Mouse (Mus musculus) midbrain, embryonic 12.5 days (tissue): ENCODE results near the gene Gabbr2. TPM values are rescaled to one million over a fixed set of nuclear protein-coding genes. Genes with fewer than 3 reads are reported as not detected.

ENCODE experiments used
- ATAC-seq: fragments of 200-750 bp; cut with Nextera tagmentation; 2 replicates; pipeline ENCODE4 v1.8.0; 2017; ENCODE audit warnings: low read depth, moderate TSS enrichment, moderate library complexity; ENCODE audit not compliant: low FRiP score
- H3K27ac ChIP-seq: fragments of 300-500 bp; sonication (generic); replicated peaks from 2 replicates; pipeline ENCODE4 v1.5.1; 2016; ENCODE audit warnings: mild to moderate bottlenecking
- H3K27me3 ChIP-seq: fragments of 300-500 bp; sonication (generic); 2 replicates; pipeline ENCODE4 v1.6.1; 2016; ENCODE audit warnings: mild to moderate bottlenecking
- H3K36me3 ChIP-seq: fragments of 300-500 bp; sonication (generic); 2 replicates; pipeline ENCODE4 v1.6.1; 2016
- H3K4me1 ChIP-seq: fragments of 300-500 bp; sonication (generic); 2 replicates; pipeline ENCODE4 v1.6.1; 2016
- H3K4me2 ChIP-seq: fragments of 300-500 bp; sonication (generic); replicated peaks from 2 replicates; pipeline ENCODE4 v1.6.1; 2016; ENCODE audit warnings: mild to moderate bottlenecking, moderate library complexity
- H3K4me3 ChIP-seq: fragments of 300-500 bp; sonication (generic); 2 replicates; pipeline ENCODE4 v1.5.1; 2016; ENCODE audit warnings: mild to moderate bottlenecking
- H3K9ac ChIP-seq: fragments of 300-500 bp; sonication (generic); replicated peaks from 2 replicates; pipeline ENCODE4 v1.6.1; 2016; ENCODE audit warnings: mild to moderate bottlenecking, moderate library complexity
- H3K9me3 ChIP-seq: fragments of 300-500 bp; sonication (generic); 2 replicates; pipeline ENCODE4 v1.6.1; 2016; ENCODE audit warnings: mild to moderate bottlenecking
- WGBS: fragments of 180-500 bp; shearing (Covaris S2); methylation state at CpG from one replicate; pipeline ENCODE4 v1.1.7; 2016; 5-methylcytosine and 5-hydroxymethylcytosine counted together
- polyA plus RNA-seq: library from polyadenylated mRNA; unstranded; fragments of >200 nt; fragmentation: Nextera tagmentation; extraction: Ambion mirVana; gene quantifications from 2 replicates; pipeline ENCODE4 v1.2.1, GENCODE M21; 2016

Gene Gabbr2
- polyA plus RNA-seq, 1 experiment from 2014 or later = 0.69 TPM

- no peaks in the 10 kb centered on the region for H3K27me3 ChIP-seq
- H3K9ac ChIP-seq = no peak overlapping the region
- no peak for ATAC-seq
- no peak overlapping the region for H3K4me3 ChIP-seq
- no peaks in the 10 kb centered on the region for H3K36me3 ChIP-seq
- no peak overlapping the region for H3K27ac ChIP-seq
- no peak overlapping the region for H3K4me2 ChIP-seq
- H3K4me1 ChIP-seq = no peaks in the 10 kb centered on the region
- H3K9me3 ChIP-seq = no peaks in the 10 kb centered on the region
- WGBS = 74% methylated on average over 4 of the region's 4 CpGs
Measured at GRCm38 (mm10) chr4:46956966-46957365, 34.7 kb downstream of the Gabbr2 start.

- H3K27me3 ChIP-seq = no peaks in the 10 kb centered on the region
- H3K4me3 ChIP-seq = no peak overlapping the region
- no peak overlapping the region for H3K9ac ChIP-seq
- ATAC-seq = no peak
- no peak overlapping the region for H3K27ac ChIP-seq
- H3K36me3 ChIP-seq = no peaks in the 10 kb centered on the region
- no peaks in the 10 kb centered on the region for H3K4me1 ChIP-seq
- WGBS = 95% methylated on average over 7 of the region's 7 CpGs
- no peaks in the 10 kb centered on the region for H3K9me3 ChIP-seq
- H3K4me2 ChIP-seq = no peak overlapping the region
Measured at GRCm38 (mm10) chr4:46953021-46953420, 38.7 kb downstream of the Gabbr2 start.

GRCm38 (mm10) chr4:46952562-46952961 is 39.1 kb downstream of the Gabbr2 start:
- H3K9me3 ChIP-seq = no peaks in the 10 kb centered on the region
- no peak overlapping the region for H3K9ac ChIP-seq
- no peak overlapping the region for H3K27ac ChIP-seq
- WGBS = 88% methylated on average over 4 of the region's 4 CpGs
- no peaks in the 10 kb centered on the region for H3K36me3 ChIP-seq
- no peaks in the 10 kb centered on the region for H3K27me3 ChIP-seq
- H3K4me2 ChIP-seq = no peak overlapping the region
- no peaks in the 10 kb centered on the region for H3K4me1 ChIP-seq
- no peak overlapping the region for H3K4me3 ChIP-seq
- ATAC-seq = no peak

- no peak for ATAC-seq
- WGBS = 78% methylated on average over 3 of the region's 3 CpGs
- Histone ChIP-seq H3K4me2 (no peak overlapping the region), H3K9ac (no peak overlapping the region), H3K4me1 (peaks cover 7% of the 10 kb centered on the region; the same call in 1 of the 2 replicates), H3K4me3 (no peak overlapping the region), H3K27ac (no peak overlapping the region), H3K9me3 (no peaks in the 10 kb centered on the region), H3K27me3 (no peaks in the 10 kb centered on the region; the same call in 1 of the 2 replicates), H3K36me3 (no peaks in the 10 kb centered on the region)
Measured at GRCm38 (mm10) chr4:46934291-46934690, 57.4 kb downstream of the Gabbr2 start.

- Histone ChIP-seq H3K36me3 (no peaks in the 10 kb centered on the region), H3K4me2 (no peak overlapping the region), H3K27ac (no peak overlapping the region), H3K4me3 (no peak overlapping the region), H3K4me1 (peaks cover 7% of the 10 kb centered on the region; the same call in 1 of the 2 replicates), H3K27me3 (no peaks in the 10 kb centered on the region; the same call in 1 of the 2 replicates), H3K9ac (no peak overlapping the region), H3K9me3 (no peaks in the 10 kb centered on the region)
- no peak for ATAC-seq
- WGBS = 83% methylated on average over 2 of the region's 2 CpGs
Measured at GRCm38 (mm10) chr4:46933590-46933989, 58.1 kb downstream of the Gabbr2 start.

- Histone ChIP-seq H3K27ac (no peak overlapping the region), H3K4me1 (peaks cover 7% of the 10 kb centered on the region; the same call in 1 of the 2 replicates), H3K4me3 (no peak overlapping the region), H3K9me3 (no peaks in the 10 kb centered on the region), H3K4me2 (no peak overlapping the region), H3K36me3 (no peaks in the 10 kb centered on the region), H3K27me3 (no peaks in the 10 kb centered on the region; the same call in 1 of the 2 replicates), H3K9ac (no peak overlapping the region)
- 45% methylated on average over 9 of the region's 9 CpGs for WGBS
- no peak; the same call in 1 of the 2 replicates for ATAC-seq
Measured at GRCm38 (mm10) chr4:46931706-46932397, 59.8 kb downstream of the Gabbr2 start.

- H3K9ac ChIP-seq = no peak overlapping the region
- H3K4me2 ChIP-seq = no peak overlapping the region
- 57% methylated on average over 3 of the region's 3 CpGs for WGBS
- ATAC-seq = no peak
- no peaks in the 10 kb centered on the region for H3K36me3 ChIP-seq
- H3K4me3 ChIP-seq = no peak overlapping the region
- no peak overlapping the region for H3K27ac ChIP-seq
- H3K9me3 ChIP-seq = no peaks in the 10 kb centered on the region
- H3K4me1 ChIP-seq = peaks cover 9% of the 10 kb centered on the region; the same call in 1 of the 2 replicates
- H3K27me3 ChIP-seq = no peaks in the 10 kb centered on the region; the same call in 1 of the 2 replicates
Measured at GRCm38 (mm10) chr4:46928112-46928511, 63.6 kb downstream of the Gabbr2 start.

GRCm38 (mm10) chr4:46919144-46919543 is 72.5 kb downstream of the Gabbr2 start:
- Histone ChIP-seq H3K4me2 (no peak overlapping the region), H3K9ac (no peak overlapping the region), H3K4me3 (no peak overlapping the region), H3K27ac (no peak overlapping the region), H3K36me3 (no peaks in the 10 kb centered on the region), H3K4me1 (peaks cover 7% of the 10 kb centered on the region; the same call in 1 of the 2 replicates), H3K27me3 (no peaks in the 10 kb centered on the region), H3K9me3 (no peaks in the 10 kb centered on the region)
- 59% methylated on average over 8 of the region's 8 CpGs for WGBS
- 0 out of 2 replicates have a peak, but pooled peaks have one; percentile 44 for ATAC-seq

GRCm38 (mm10) chr4:46916786-46917185 is 74.9 kb downstream of the Gabbr2 start:
- Histone ChIP-seq H3K9ac (no peak overlapping the region), H3K27ac (no peak overlapping the region), H3K9me3 (no peaks in the 10 kb centered on the region), H3K4me3 (no peak overlapping the region), H3K27me3 (no peaks in the 10 kb centered on the region), H3K4me2 (no peak overlapping the region), H3K36me3 (no peaks in the 10 kb centered on the region), H3K4me1 (peaks cover 5% of the 10 kb centered on the region; the same call in 1 of the 2 replicates)
- WGBS = 84% methylated on average over 6 of the region's 6 CpGs
- no peak for ATAC-seq

GRCm38 (mm10) chr4:46915934-46916333 is 75.7 kb downstream of the Gabbr2 start:
- no peak overlapping the region for H3K4me2 ChIP-seq
- H3K9me3 ChIP-seq = no peaks in the 10 kb centered on the region
- no peak for ATAC-seq
- H3K4me3 ChIP-seq = no peak overlapping the region
- no peak overlapping the region for H3K9ac ChIP-seq
- H3K4me1 ChIP-seq = peaks cover 5% of the 10 kb centered on the region; the same call in 1 of the 2 replicates
- 91% methylated on average over 12 of the region's 12 CpGs for WGBS
- no peak overlapping the region for H3K27ac ChIP-seq
- H3K27me3 ChIP-seq = 0 out of 2 replicates have a peak, but pooled peaks cover 3% of the 10 kb centered on the region
- H3K36me3 ChIP-seq = no peaks in the 10 kb centered on the region

- Histone ChIP-seq H3K27me3 (0 out of 2 replicates have a peak, but pooled peaks cover 3% of the 10 kb centered on the region), H3K4me3 (no peak overlapping the region), H3K9ac (no peak overlapping the region), H3K27ac (no peak overlapping the region), H3K9me3 (no peaks in the 10 kb centered on the region), H3K4me1 (peaks cover 5% of the 10 kb centered on the region; the same call in 1 of the 2 replicates), H3K36me3 (no peaks in the 10 kb centered on the region), H3K4me2 (no peak overlapping the region)
- 65% methylated on average over 14 of the region's 14 CpGs for WGBS
- ATAC-seq = no peak
Measured at GRCm38 (mm10) chr4:46915476-46915875, 76.2 kb downstream of the Gabbr2 start.

GRCm38 (mm10) chr4:46914606-46915005 is 77.1 kb downstream of the Gabbr2 start:
- 0 out of 2 replicates have a peak, but pooled peaks cover 3% of the 10 kb centered on the region for H3K27me3 ChIP-seq
- no peak overlapping the region for H3K27ac ChIP-seq
- no peak overlapping the region for H3K9ac ChIP-seq
- H3K36me3 ChIP-seq = no peaks in the 10 kb centered on the region
- H3K4me1 ChIP-seq = peaks cover 5% of the 10 kb centered on the region; the same call in 1 of the 2 replicates
- H3K4me2 ChIP-seq = no peak overlapping the region
- H3K4me3 ChIP-seq = no peak overlapping the region
- 91% methylated on average over 6 of the region's 6 CpGs for WGBS
- H3K9me3 ChIP-seq = no peaks in the 10 kb centered on the region
- ATAC-seq = no peak
